Mouse (Mus musculus): ENCODE measurements at regions not wholly inside any gene's neighbourhood (a gene's known extent, or its start where the extent isn't known, plus 50 kb on each side); places are given as distances from the start of the nearest gene placed in this dataset.

DNA sequence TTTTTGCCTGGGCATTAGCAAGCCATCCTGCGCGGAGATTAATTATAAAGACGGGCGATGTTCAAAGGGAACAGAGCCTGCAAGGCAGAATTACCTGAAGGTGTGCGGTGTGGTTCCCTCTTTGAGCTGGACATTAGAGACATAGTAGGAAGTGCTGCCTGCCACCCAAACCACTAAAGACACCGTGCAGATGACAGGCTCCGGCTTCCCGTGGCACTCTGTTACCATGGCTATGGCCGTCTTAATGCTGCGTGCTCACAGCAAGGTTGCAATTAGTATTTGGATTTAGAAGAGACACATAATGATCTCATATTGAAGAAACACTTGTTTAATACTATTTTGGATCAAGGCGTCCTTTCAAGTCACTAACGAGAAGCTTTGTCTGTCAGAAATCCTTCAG lies 95.0 kb upstream of the Sox5 start:
- no peak for DNase-seq (ENCODE audit: extremely low spot score)

DNA sequence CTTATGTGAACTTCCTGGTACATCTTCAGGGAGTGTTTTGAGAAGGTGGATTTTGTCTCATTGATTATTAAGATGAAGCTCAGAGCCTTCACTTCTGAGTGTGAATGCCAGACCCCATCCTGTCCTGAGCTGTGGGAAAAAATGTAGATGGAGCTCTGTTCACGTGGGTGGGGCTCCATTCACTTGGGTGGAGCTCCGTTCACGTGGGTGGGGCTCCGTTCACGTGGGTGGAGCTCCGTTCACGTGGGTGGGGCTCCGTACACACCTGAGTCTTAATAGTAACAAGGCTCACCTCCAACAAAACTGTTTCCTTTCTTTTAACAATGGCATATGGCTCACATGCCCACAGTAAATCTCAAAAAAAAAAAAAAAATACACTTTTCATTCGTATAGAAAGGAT lies 94.1 kb upstream of the Sox5 start:
- DNase-seq (ENCODE audit: extremely low spot score): no peak

DNA sequence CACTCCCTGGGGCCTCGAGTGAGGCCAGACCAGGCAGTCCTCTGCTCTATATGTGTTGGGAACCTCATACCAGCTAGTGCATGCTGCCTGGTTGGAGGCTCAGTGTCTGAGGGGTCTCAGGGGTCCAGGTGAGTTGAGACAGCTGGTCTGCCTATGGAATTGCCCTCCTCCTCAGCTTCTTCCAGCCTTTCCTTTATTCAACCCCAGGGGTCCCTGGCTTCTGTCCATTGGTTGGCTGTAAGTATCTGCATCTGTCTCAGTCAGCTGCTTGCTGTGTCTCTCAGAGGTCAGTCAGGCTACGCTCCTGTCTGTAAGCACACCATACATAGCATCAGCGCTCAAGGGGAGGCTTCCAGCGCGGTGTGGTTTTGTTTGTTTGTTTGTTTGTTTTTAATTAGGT lies 92.5 kb upstream of the Sox5 start:
- no peak for DNase-seq (ENCODE audit: extremely low spot score)

DNA sequence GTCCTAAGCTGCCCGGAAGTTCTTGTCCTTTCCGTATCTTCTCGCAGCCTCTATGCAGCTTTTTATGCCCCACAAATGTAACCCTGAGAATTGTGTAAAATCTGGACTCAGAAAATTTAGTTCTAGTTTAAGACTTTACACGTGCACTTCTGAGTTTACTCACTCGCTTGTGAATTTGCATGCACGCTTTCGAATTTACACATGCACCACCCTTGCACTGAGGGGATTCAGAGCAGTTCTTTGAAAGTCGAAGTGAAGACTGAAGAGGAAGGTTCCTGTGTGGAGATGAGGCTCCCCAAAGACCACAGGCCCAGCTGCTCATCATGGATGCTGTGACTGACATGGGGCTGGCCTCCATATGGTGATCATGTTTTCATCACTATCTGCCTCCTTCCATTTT lies 89.2 kb upstream of the Sox5 start:
- DNase-seq (ENCODE audit: extremely low spot score): no peak

DNA sequence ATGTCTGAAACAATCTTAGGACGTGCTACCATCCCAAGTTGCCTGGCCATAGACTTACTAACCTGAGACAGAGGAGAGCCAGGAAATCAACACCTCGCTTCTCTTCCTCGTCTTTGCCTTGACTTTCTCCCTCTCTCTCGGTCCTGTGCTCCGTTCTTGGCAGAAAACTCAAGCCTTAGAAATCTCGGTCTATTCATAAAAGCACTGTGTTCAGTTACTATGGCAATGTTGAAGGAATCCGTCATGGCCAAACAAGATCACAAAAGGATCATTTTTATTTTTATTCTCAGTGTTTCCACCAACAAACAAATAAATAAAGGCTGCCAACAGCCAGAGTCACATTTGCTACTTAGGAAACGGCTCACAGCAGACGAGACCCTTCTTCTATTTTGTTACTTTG lies 85.6 kb upstream of the Sox5 start:
- DNase-seq (ENCODE audit: extremely low spot score): no peak

DNA sequence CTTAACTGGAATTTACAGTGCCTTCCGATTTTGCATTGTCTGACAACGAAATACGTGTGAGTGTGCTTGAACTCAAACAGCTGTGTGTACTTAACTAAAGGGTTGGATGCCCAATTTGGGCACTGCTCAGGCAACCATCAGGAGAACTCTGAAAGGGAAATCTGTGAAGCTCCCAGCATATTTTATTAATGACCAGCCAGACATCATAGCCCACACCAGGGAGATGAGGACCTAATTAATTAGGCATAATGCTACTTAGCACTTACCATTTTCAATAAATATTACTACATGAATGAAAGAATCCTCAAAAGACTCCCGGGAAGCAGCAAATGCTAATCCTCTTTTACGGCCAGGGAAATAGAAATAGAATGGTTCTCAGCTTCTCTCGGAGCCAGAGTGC lies 82.2 kb upstream of the Sox5 start:
- DNase-seq (ENCODE audit: extremely low spot score): no peak

DNA sequence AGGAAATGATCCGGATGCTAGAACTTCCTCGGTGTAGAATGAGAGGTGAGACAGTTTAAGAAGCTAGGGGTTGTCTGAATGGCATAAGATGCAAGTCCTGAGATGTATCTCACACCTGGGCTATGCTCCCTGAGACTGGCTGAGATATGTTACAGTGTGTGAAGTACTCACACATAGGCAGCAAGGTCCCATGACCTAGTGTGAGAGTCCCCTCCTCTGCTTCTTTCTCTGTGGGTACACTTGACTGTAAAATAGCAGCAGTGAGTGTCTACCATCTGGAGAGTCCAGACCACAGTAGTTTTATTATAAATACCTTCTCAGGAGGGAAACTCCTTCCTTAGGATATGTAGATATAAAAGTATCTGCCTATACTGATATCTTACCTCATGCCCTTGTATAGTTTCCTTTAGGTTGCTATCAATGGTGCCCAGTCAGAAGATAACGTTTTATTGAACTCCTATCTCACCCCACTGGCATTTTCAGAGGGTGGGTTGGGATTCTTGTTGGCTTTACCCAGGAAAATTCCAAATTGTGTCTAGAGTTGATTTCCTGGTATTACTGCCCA lies 81.7 kb upstream of the Sox5 start:
- no peak for DNase-seq (ENCODE audit: extremely low spot score)

DNA sequence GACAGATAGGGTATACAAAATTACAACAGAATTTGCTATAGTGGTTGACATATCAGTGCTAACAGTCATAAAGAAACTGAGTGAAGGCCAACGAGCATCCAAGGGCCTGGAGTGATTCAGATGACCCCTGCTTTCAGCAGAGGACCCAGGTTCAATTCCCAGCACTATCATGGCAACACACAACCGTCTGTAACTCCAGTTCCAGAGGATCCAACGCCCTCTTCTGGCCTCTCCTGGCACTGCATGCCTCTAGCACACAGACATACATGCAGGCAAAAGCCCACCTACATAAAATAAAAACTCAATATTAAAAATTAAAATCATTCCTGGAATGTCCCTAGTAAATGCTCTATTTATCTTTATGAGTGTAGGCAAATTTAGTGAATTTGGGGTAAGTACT lies 59.7 kb upstream of the Sox5 start:
- no peak for DNase-seq (ENCODE audit: extremely low spot score)

DNA sequence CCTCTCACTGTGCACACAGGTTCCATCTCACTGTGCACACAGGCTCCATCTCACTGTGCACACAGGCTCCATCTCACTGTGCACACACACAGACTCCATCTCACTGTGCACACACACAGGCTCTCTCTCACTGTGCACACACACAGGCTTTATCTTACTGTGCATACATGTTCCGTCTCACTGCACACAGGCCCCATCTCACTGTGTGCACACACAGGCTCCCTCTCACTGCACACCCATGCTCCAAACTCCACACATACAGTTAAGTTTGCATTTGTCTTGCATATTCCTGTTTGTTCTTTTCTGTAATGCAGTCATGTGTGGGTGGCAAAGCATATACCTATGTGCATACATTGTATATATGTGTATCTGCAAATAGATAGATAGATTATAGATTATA lies 57.6 kb upstream of the Sox5 start:
- DNase-seq (ENCODE audit: extremely low spot score): no peak

DNA sequence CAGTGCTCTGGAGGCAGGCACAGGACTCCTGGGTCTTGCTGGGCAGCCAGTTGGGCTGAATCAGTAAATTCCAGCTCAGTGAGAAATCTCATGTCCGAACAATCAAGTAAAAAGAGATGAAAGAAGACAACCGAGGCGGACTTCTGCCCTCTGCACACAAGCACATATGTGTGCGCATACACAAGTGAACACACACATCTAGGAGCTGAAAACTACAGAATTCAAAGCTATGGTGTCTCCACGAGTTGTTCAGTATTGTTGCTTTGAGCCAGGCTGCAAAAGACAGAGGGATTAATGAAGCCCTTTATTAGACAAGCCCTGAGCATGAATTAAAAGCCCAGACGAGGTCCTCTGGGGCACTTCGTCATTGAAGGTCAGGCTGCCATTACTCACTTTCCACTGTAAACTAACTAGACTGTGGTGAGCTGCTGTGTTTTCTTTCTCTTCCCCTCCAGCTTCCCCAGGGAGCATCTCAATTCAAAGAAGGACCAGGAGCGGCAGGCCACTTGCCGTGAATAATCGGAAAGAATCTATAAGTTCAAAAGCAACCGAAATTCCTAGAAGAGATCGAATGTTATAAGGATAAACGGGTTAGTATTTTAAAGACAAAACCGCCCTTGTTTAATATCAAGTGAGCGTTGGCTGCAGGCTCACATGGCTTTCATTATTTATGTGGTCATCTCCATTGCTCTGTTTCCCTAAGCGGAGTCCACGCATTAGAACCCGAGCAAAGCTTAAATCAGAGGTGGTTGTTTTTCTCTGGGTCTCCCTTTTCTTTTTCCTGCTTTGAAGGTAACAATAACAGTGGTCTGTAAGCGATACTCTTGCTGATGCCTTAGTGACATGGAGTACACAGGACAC lies 52.8 kb upstream of the Sox5 start:
- DNase-seq (ENCODE audit: extremely low spot score): peak; percentile 48
